Mouse (Mus musculus) cerebellum, adult 2 months (tissue): ENCODE data around the gene Dnajc4.

ENCODE experiments used
- CTCF ChIP-seq: fragments of 200-500 bp; IDR thresholded peaks from 2 replicates; pipeline ENCODE4 v1.5.1; 2011; ENCODE audit warnings: low read depth, mild to moderate bottlenecking, control low read depth, low read length, moderate library complexity, borderline replicate concordance; ENCODE audit not compliant: insufficient read depth
- POLR2A ChIP-seq: fragments of 200-500 bp; IDR thresholded peaks from 2 replicates; pipeline ENCODE4 v1.6.1; 2011; ENCODE audit warnings: low read length, control low read depth, borderline replicate concordance; ENCODE audit not compliant: insufficient read depth

DNA sequence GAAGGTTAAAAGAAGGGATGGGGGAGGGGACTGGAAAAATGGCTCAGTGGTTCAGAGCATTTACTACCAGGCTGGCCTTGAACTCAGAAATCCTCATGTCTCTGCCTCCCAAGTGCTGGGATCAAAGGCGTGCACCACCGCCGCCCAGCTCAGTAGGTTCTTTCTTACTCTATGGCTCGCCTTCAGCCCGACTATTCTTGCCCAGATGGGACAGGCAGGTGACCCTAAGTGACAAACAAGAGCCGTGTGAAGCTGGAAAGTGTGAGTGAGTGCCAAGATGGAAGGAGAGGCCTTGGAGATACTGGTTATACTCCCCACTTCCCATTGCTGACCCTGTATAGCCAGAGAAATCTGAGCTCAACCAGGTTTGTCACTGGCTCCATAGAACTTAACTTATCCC lies 48.7 kb downstream of the Dnajc4 start:
- TF ChIP-seq CTCF (no peak), POLR2A (no peak)
